Mouse (Mus musculus): ENCODE results near the gene Olfr283. TPM values are rescaled to one million over a fixed set of nuclear protein-coding genes. Genes with fewer than 3 reads are reported as not detected.

The Olfr283 gene
- total RNA-seq, 2 experiments from 2014 or later: not detected

Other genes starting within 250 kb of the Olfr283 start
- gene Asb8, start 215.3 kb downstream of the Olfr283 start, total RNA-seq (2021): 10 to 100 TPM; 53.7 to 54.8 TPM
- gene Ccdc184, start 213.8 kb downstream of the Olfr283 start, total RNA-seq (2021): 10 to 100 TPM; 11.7 to 12.7 TPM
- gene Olfr288, start 185.4 kb downstream of the Olfr283 start, total RNA-seq (2021): under 1 TPM in 1 of 2 experiments, not detected in 1; 0.68 TPM
- under 1 TPM in 1 of 2 experiments, not detected in 1; 0.25 TPM for gene Gm44579, start 160.0 kb downstream of the Olfr283 start, total RNA-seq (2021)
- 1 to 10 TPM; 4.4 to 5.1 TPM for gene Olfr287, start 159.9 kb downstream of the Olfr283 start, total RNA-seq (2021)
- not detected for gene Olfr286, start 146.5 kb downstream of the Olfr283 start, total RNA-seq (2021)
- not detected for gene H1fnt, start 123.7 kb downstream of the Olfr283 start, total RNA-seq (2021)
- gene Zfp641, start 84.8 kb downstream of the Olfr283 start, total RNA-seq (2021): 1 to 10 TPM; 6.3 to 6.5 TPM
- not detected for gene Olfr285, start 63.6 kb downstream of the Olfr283 start, total RNA-seq (2021)
- gene Olfr284, start 40.0 kb downstream of the Olfr283 start, total RNA-seq (2021): not detected
- not detected for gene Olfr282, start 50.3 kb upstream of the Olfr283 start, total RNA-seq (2021)
- gene Olfr281, start 71.6 kb upstream of the Olfr283 start, total RNA-seq (2021): not detected
- not detected for gene OR5BS1P, start 89.0 kb upstream of the Olfr283 start, total RNA-seq (2021)
- not detected for gene Lalba, start 101.8 kb upstream of the Olfr283 start, total RNA-seq (2021)
- not detected for gene Olfr279, start 111.5 kb upstream of the Olfr283 start, total RNA-seq (2021)
- 10 to 100 TPM; 54.3 to 56.3 TPM for gene Kansl2, start 153.3 kb upstream of the Olfr283 start, total RNA-seq (2021)
- 10 to 100 TPM; 39.6 to 43.9 TPM for gene Ccnt1, start 190.0 kb upstream of the Olfr283 start, total RNA-seq (2021)
- gene 4930415O20Rik, start 190.1 kb upstream of the Olfr283 start, total RNA-seq (2021): not detected
- 10 to 100 TPM; 46.5 to 48.2 TPM for gene Adcy6, start 229.1 kb upstream of the Olfr283 start, total RNA-seq (2021)
- gene Cacnb3, start 249.9 kb upstream of the Olfr283 start, total RNA-seq (2021): 100 to 1,000 TPM; 217 to 222 TPM

Measured in layer of hippocampus, adult 18-20 months (tissue).